Comparison of ENCODE assay signal across 9 mouse cellular contexts in genomic region chr15:79148533-79148932, GRCm38 (mm10). TPM values are rescaled to one million over a fixed set of nuclear protein-coding genes. Genes with fewer than 3 reads are reported as not detected.
DNase-seq lines count a peak whose midpoint lies in the region; ATAC-seq and TF ChIP-seq lines count a peak whose summit lies in the region.
"Had no signal": no experiment of that assay in that cellular context is flagged by ENCODE, and none has a peak within 500 bp of the region (broad histone marks: within the 10 kb centered on the region; RNA-seq: fewer than 3 reads in every experiment).

No protein-coding gene starts in this region.

- no peak overlapping the region for H3K4me3 ChIP-seq in midbrain, embryonic 10.5 days
- no peak overlapping the region for H3K4me3 ChIP-seq in midbrain, embryonic 16.5 days (ENCODE audit: low read depth, low read length)
- no peak overlapping the region for H3K4me3 ChIP-seq in kidney, adult 2 months (ENCODE audit: insufficient read depth, low read depth, low read length)
- H3K4me3 ChIP-seq in limb, embryonic 12.5 days (replicated peaks) = no peak overlapping the region

- H3K4me1 ChIP-seq in midbrain, embryonic 10.5 days = peaks cover 22% of the 10 kb centered on the region
- peaks cover 9% of the 10 kb centered on the region; the same call in 1 of the 2 replicates for H3K4me1 ChIP-seq in midbrain, embryonic 16.5 days (ENCODE audit: control insufficient read depth, insufficient read depth, low read length)
- no peaks in the 10 kb centered on the region for H3K4me1 ChIP-seq in kidney, adult 2 months (ENCODE audit: control insufficient read depth, insufficient read depth, low read length)
- H3K4me1 ChIP-seq in limb, embryonic 12.5 days (replicated peaks) = peaks cover 5% of the 10 kb centered on the region

- peak; percentile 88 for TF ChIP-seq CTCF in kidney, adult 2 months (conservative IDR thresholded peaks at IDR 0.05; ENCODE audit: insufficient read depth, insufficient read length, low read depth, low read length)

- H3K4me2 ChIP-seq in midbrain, embryonic 16.5 days (ENCODE audit: low read length) = no peak overlapping the region
- H3K4me2 ChIP-seq in limb, embryonic 12.5 days = no peak overlapping the region

- H3K27ac ChIP-seq in midbrain, embryonic 10.5 days (replicated peaks) = no peak overlapping the region
- no peak overlapping the region for H3K27ac ChIP-seq in midbrain, embryonic 16.5 days (ENCODE audit: low read length)
- no peak overlapping the region for H3K27ac ChIP-seq in kidney, adult 2 months (ENCODE audit: insufficient read depth, low read depth, low read length)
- no peak overlapping the region for H3K27ac ChIP-seq in limb, embryonic 12.5 days

- no peak for TF ChIP-seq POLR2A in kidney, adult 2 months (IDR thresholded peaks at IDR 0.05; ENCODE audit: low read depth, low read length)

- no peaks in the 10 kb centered on the region for H3K27me3 ChIP-seq in midbrain, embryonic 10.5 days (ENCODE audit: low read depth, poor library complexity, severe bottlenecking)
- H3K27me3 ChIP-seq in midbrain, embryonic 16.5 days (ENCODE audit: control insufficient read depth, insufficient read depth, low read depth, low read length) = no peaks in the 10 kb centered on the region
- H3K27me3 ChIP-seq in kidney, adult 2 months (replicated peaks; ENCODE audit: control insufficient read depth, insufficient read depth, low read length) = no peaks in the 10 kb centered on the region
- H3K27me3 ChIP-seq in limb, embryonic 12.5 days = no peaks in the 10 kb centered on the region
- H3K27me3 ChIP-seq: Patski had no signal

- H3K9ac ChIP-seq in midbrain, embryonic 16.5 days (ENCODE audit: low read depth, low read length) = no peak overlapping the region
- H3K9ac ChIP-seq in limb, embryonic 12.5 days (replicated peaks) = no peak overlapping the region

- no peak for ATAC-seq in midbrain, embryonic 16.5 days
- peak; percentile 44; the same call in 1 of the 2 replicates for ATAC-seq in limb, embryonic 12.5 days (ENCODE audit: insufficient number of reproducible peaks, insufficient read depth, low FRiP score, low TSS enrichment, low read depth)
- ATAC-seq: Patski had no signal

- H3K9me3 ChIP-seq in midbrain, embryonic 10.5 days (replicated peaks) = no peaks in the 10 kb centered on the region
- no peaks in the 10 kb centered on the region for H3K9me3 ChIP-seq in midbrain, embryonic 16.5 days (replicated peaks; ENCODE audit: control insufficient read depth, low read length, poor library complexity, severe bottlenecking)
- H3K9me3 ChIP-seq in limb, embryonic 12.5 days = no peaks in the 10 kb centered on the region

- H3K36me3 ChIP-seq in midbrain, embryonic 10.5 days = peaks cover 97% of the 10 kb centered on the region
- H3K36me3 ChIP-seq in midbrain, embryonic 16.5 days (ENCODE audit: control insufficient read depth, insufficient read depth, low read length) = peaks cover 38% of the 10 kb centered on the region
- H3K36me3 ChIP-seq in kidney, adult 2 months (ENCODE audit: control insufficient read depth, insufficient read depth, low read length) = no peaks in the 10 kb centered on the region
- H3K36me3 ChIP-seq in limb, embryonic 12.5 days = peaks cover 88% of the 10 kb centered on the region

- 54% methylated on average over 7 of the region's 7 CpGs for WGBS in midbrain, embryonic 10.5 days
- WGBS in midbrain, embryonic 16.5 days = 49% methylated on average over 7 of the region's 7 CpGs
- 39% methylated on average over 7 of the region's 7 CpGs for WGBS in kidney, adult 2 months
- 49% methylated on average over 7 of the region's 7 CpGs for WGBS in limb, embryonic 12.5 days

- peak; percentile 85 for DNase-seq in midbrain, embryonic 10.5 days (ENCODE audit: low spot score)
- peak; percentile 86 for DNase-seq in embryo, embryonic 9.5 days (ENCODE audit: extremely low spot score)
- DNase-seq in heart, adult 11 months = peak; percentile 96
- DNase-seq in kidney, adult 2 months = peak; percentile 82
- peak; percentile 43 to 59 for DNase-seq in monocyte, adult 2 months (ENCODE audit: low read depth in 1 of 2, low spot score in 2 of 2)
- DNase-seq in spleen, postnatal 14 days (ENCODE audit: low spot score in 2 of 2) = peak; percentile 52 to 72

RNA-seq across cellular contexts. Expression of gene 1700088E04Rik, which starts 7.5 kb away (rescaled TPM):
- 7.8 and 10.0 TPM in 2 replicates for polyA plus RNA-seq in midbrain, embryonic 10.5 days (2016; fragmentation: Nextera tagmentation; extraction: Ambion mirVana)
- 18.8 and 19.1 TPM in 2 replicates for polyA plus RNA-seq in midbrain, embryonic 16.5 days (2015; fragmentation: Nextera tagmentation; extraction: Ambion mirVana)
- 18.8 and 19.6 TPM in 2 replicates for polyA plus RNA-seq in kidney, adult 2 months (2012; rRNA removed)
- polyA plus RNA-seq in limb, embryonic 12.5 days (2016; fragmentation: Nextera tagmentation; extraction: Ambion mirVana) = 4.1 and 8.4 TPM in 2 replicates

RNA-seq across cellular contexts. Expression of gene Polr2f, which starts 7.7 kb away (rescaled TPM):
- 344 and 395 TPM in 2 replicates for polyA plus RNA-seq in midbrain, embryonic 10.5 days (2016; fragmentation: Nextera tagmentation; extraction: Ambion mirVana)
- polyA plus RNA-seq in midbrain, embryonic 16.5 days (2015; fragmentation: Nextera tagmentation; extraction: Ambion mirVana) = 266 and 286 TPM in 2 replicates
- 50.3 and 74.9 TPM in 2 replicates for polyA plus RNA-seq in kidney, adult 2 months (2012; rRNA removed)
- polyA plus RNA-seq in limb, embryonic 12.5 days (2016; fragmentation: Nextera tagmentation; extraction: Ambion mirVana) = 353 and 382 TPM in 2 replicates

RNA-seq across cellular contexts. Expression of gene Sox10, which starts 16.5 kb away (rescaled TPM):
- polyA plus RNA-seq in midbrain, embryonic 10.5 days (2016; fragmentation: Nextera tagmentation; extraction: Ambion mirVana) = 0.61 and 2.5 TPM in 2 replicates
- polyA plus RNA-seq in midbrain, embryonic 16.5 days (2015; fragmentation: Nextera tagmentation; extraction: Ambion mirVana) = 3.0 and 3.8 TPM in 2 replicates
- polyA plus RNA-seq in kidney, adult 2 months (2012; rRNA removed) = 0.75 and 1.2 TPM in 2 replicates
- polyA plus RNA-seq in limb, embryonic 12.5 days (2016; fragmentation: Nextera tagmentation; extraction: Ambion mirVana) = 4.1 and 4.4 TPM in 2 replicates
- polyA plus RNA-seq: Patski had no signal

RNA-seq across cellular contexts. Expression of gene Micall1, which starts 39.8 kb away (rescaled TPM):
- polyA plus RNA-seq in midbrain, embryonic 10.5 days (2016; fragmentation: Nextera tagmentation; extraction: Ambion mirVana) = 5.2 and 7.1 TPM in 2 replicates
- 12.0 and 12.7 TPM in 2 replicates for polyA plus RNA-seq in midbrain, embryonic 16.5 days (2015; fragmentation: Nextera tagmentation; extraction: Ambion mirVana)
- 23.3 and 24.5 TPM in 2 replicates for polyA plus RNA-seq in kidney, adult 2 months (2012; rRNA removed)
- 12.2 and 13.0 TPM in 2 replicates for polyA plus RNA-seq in limb, embryonic 12.5 days (2016; fragmentation: Nextera tagmentation; extraction: Ambion mirVana)
